Mouse (Mus musculus) urinary bladder, postnatal 10 days (tissue): Measurements from ENCODE around the gene Lima1.

ENCODE experiments used
- DNase-seq: peaks from one replicate; pipeline ENCODE4 v3.0.0; 2022; ENCODE audit warnings: low spot score

Lima1 gene

GRCm38 (mm10) chr15:99733186-99733585 lies 142.1 kb downstream of the Lima1 start:
- no peak for DNase-seq

GRCm38 (mm10) chr15:99731678-99732077 lies 143.6 kb downstream of the Lima1 start:
- no peak for DNase-seq

DNA sequence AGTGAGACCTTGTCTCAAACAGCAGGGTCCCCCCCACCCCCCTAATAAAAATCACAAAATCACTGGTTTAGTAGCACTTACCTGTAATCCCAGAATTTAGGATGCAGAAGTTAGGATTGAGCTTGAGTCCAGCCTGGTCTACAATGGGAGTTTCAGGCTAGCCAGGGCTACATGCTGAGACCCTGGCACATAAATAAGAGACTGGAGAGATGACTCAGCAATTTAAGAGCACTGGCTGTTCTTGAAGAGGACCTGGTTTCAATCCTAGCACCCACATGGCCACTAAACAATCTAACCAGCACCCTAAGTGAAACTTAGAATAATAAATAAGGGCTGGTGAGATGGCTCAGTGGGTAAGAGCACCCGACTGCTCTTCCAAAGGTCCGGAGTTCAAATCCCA lies 144.1 kb downstream of the Lima1 start:
- DNase-seq: no peak

DNA sequence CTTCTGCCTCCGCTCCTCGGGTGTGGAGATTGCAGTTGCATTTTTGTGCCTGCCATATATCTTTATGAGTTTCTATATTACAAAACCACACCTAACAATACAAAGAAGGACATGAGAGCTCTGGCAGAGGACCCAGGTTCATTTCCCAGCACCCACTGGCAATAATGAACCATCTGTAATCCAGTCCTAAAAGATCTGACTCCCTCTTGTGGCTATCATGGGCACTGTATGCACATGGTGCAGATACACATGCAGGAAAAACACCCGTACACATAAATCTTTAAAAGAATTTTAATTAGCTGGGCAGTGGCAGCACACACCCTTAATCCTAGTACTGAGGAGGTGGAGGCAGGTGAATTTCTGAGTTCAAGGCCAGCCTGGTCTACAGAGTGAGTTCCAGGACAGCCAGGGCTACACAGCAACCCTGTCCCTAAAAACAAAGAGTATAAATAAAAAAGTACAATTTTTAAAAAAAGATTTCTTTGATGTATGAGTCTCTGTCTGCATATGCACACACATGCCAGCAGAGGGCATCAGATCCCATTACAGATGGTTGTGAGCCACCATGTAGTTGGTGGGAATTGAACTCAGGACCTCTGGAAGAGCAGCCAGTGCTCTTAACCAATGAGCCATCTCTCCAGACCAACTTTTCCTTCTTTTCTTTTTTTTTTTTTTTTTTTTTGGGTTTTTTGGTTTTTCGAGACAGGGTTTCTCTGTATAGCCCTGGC lies 146.0 kb downstream of the Lima1 start:
- DNase-seq: no peak
